Mouse (Mus musculus): ENCODE data around the gene Fam69a. TPM values are rescaled to one million over a fixed set of nuclear protein-coding genes. Genes with fewer than 3 reads are reported as not detected.
A peak's percentile ranks its signal among the peaks of the same experiment; 100 is the strongest.
"Not testable (repeated sequence)": the region's sequence is repeated elsewhere in the genome, so short reads cannot be mapped to it uniquely, and the experiment has no call there.

The Fam69a gene
- polyA plus RNA-seq, 1 experiment = 0.94 TPM

DNA sequence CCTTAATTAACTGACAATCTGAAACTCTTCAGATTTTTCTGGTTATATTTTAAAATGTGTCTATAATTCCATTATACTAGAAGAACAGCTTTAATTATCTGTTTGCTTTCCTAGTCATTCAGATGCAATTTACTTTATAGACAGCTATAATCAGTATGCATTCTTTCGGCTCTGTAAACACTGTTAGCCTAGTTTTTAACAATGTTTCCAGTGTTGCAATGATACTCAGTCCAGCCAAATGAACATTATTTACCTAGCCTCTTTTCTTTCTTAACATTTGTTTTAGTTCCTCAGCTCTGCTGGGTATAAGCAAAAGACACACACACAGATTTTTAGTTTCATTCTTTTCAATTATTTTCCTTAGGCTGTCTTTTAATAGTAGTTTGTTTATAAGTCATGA lies 38.0 kb downstream of the Fam69a start:
- TF ChIP-seq GATA1 (IDR thresholded peaks at IDR 0.05; ENCODE audit: borderline replicate concordance, low read length) = no peak
- TF ChIP-seq FLI1 (IDR thresholded peaks at IDR 0.05; ENCODE audit: low read length) = no peak
- no peaks in the 10 kb centered on the region for H3K9me3 ChIP-seq
- H3K36me3 ChIP-seq (replicated peaks; ENCODE audit: low read length) = peaks cover 10% of the 10 kb centered on the region
- no peak overlapping the region for H3K4me3 ChIP-seq (replicated peaks)
- peaks cover 90% of the 10 kb centered on the region for H3K4me1 ChIP-seq
- no peaks in the 10 kb centered on the region for H3K27me3 ChIP-seq (replicated peaks)

- Histone ChIP-seq H3K4me1 (peaks cover 90% of the 10 kb centered on the region), H3K27me3 (replicated peaks) (no peaks in the 10 kb centered on the region), H3K9me3 (no peaks in the 10 kb centered on the region), H3K4me3 (replicated peaks) (no peak overlapping the region), H3K36me3 (replicated peaks; ENCODE audit: low read length) (peaks cover 6% of the 10 kb centered on the region)
- TF ChIP-seq FLI1 (IDR thresholded peaks at IDR 0.05; ENCODE audit: low read length) (no peak), GATA1 (IDR thresholded peaks at IDR 0.05; ENCODE audit: borderline replicate concordance, low read length) (no peak)
These were observed 39.3 kb downstream of the Fam69a start for GRCm38 (mm10) chr5:107947548-107947947.

GRCm38 (mm10) chr5:107946475-107946874 lies 40.4 kb downstream of the Fam69a start:
- TF ChIP-seq GATA1 (IDR thresholded peaks at IDR 0.05; ENCODE audit: borderline replicate concordance, low read length) (no peak), FLI1 (IDR thresholded peaks at IDR 0.05; ENCODE audit: low read length) (no peak)
- Histone ChIP-seq H3K36me3 (replicated peaks; ENCODE audit: low read length) (peaks cover 8% of the 10 kb centered on the region), H3K4me3 (replicated peaks) (peak overlapping the region; percentile 59), H3K4me1 (peaks cover 97% of the 10 kb centered on the region), H3K27me3 (replicated peaks) (no peaks in the 10 kb centered on the region), H3K9me3 (no peaks in the 10 kb centered on the region)

DNA sequence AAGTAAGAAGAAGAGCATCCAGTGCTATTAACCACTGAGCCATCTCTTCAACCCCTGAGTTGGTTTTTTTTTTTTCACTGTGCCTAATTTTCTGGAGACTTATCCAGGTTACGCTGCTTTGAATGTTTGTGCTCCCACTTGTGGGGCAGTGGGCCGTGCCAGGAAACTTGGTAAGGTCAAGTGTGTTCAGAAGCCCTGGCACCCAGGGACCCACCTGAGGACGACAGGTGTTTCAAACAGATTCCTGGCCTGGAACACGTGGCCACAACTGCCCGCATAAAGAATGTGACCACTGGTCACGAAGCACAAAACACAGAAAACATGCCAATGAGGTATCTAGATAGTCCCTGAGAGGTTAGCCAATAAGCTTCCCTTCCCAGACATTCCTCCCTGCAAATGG lies 43.4 kb downstream of the Fam69a start:
- H3K27me3 ChIP-seq (replicated peaks) = no peaks in the 10 kb centered on the region
- peaks cover 6% of the 10 kb centered on the region for H3K36me3 ChIP-seq (replicated peaks; ENCODE audit: low read length)
- no peak for TF ChIP-seq FLI1 (IDR thresholded peaks at IDR 0.05; ENCODE audit: low read length)
- no peak for TF ChIP-seq GATA1 (IDR thresholded peaks at IDR 0.05; ENCODE audit: borderline replicate concordance, low read length)
- H3K4me1 ChIP-seq = peaks cover 88% of the 10 kb centered on the region
- H3K4me3 ChIP-seq (replicated peaks) = no peak overlapping the region
- H3K9me3 ChIP-seq = no peaks in the 10 kb centered on the region

DNA sequence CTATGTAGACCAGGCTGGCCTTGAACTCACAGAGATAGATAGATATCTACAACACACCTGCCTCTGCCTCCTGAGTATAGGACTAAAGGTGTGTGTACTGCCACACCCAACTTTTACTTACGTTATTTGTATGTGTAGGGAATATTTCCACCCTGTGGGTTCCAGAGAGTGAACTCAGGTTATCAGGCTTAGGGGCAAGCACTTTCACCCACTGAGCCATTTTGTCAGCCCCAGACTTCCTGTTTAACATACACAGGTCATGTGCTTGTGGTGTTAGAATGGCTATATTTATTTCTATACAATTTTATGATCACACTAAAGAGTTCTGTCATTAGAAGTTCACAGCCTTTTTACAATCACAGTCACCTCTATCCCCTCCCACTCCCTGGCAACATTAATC lies 43.9 kb downstream of the Fam69a start:
- Histone ChIP-seq H3K9me3 (no peaks in the 10 kb centered on the region), H3K36me3 (replicated peaks; ENCODE audit: low read length) (peaks cover 6% of the 10 kb centered on the region), H3K27me3 (replicated peaks) (no peaks in the 10 kb centered on the region), H3K4me1 (peaks cover 88% of the 10 kb centered on the region), H3K4me3 (replicated peaks) (no peak overlapping the region)
- TF ChIP-seq FLI1 (IDR thresholded peaks at IDR 0.05; ENCODE audit: low read length) (no peak), GATA1 (IDR thresholded peaks at IDR 0.05; ENCODE audit: borderline replicate concordance, low read length) (no peak)

- no peak for TF ChIP-seq FLI1 (IDR thresholded peaks at IDR 0.05; ENCODE audit: low read length)
- TF ChIP-seq GATA1 (IDR thresholded peaks at IDR 0.05; ENCODE audit: borderline replicate concordance, low read length) = no peak
- H3K4me3 ChIP-seq (replicated peaks) = no peak overlapping the region
These were observed 45.7 kb downstream of the Fam69a start for GRCm38 (mm10) chr5:107941222-107941621.

DNA sequence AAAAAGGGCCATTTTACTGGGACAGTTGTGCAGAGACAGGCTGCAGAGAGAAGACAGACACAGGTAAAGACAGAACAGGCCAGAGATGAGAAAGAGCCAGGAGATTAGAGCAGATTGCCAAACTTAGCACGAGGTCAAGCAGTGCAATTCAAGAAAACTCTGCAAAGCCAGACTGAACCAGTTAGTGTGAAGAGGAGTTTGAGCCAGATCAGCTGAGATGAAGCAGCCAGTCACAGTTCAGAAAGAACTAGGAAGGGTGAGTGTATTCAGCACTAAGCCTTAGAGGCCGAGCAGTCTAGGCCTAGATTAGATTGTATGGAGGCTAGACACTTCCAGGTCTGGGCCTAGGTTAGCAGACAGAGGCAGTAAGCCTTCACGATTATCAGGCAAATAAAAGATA lies 47.2 kb downstream of the Fam69a start:
- Histone ChIP-seq H3K4me3 (replicated peaks) (no peak overlapping the region), H3K4me1 (peaks cover 63% of the 10 kb centered on the region), H3K27me3 (replicated peaks) (no peaks in the 10 kb centered on the region), H3K36me3 (replicated peaks; ENCODE audit: low read length) (peaks cover 3% of the 10 kb centered on the region), H3K9me3 (no peaks in the 10 kb centered on the region)
- TF ChIP-seq FLI1 (IDR thresholded peaks at IDR 0.05; ENCODE audit: low read length) (no peak), GATA1 (IDR thresholded peaks at IDR 0.05; ENCODE audit: borderline replicate concordance, low read length) (no peak)

More at GRCm38 (mm10) chr5:107941222-107941621, 45.7 kb downstream of the Fam69a start:
- H3K36me3 ChIP-seq (replicated peaks; ENCODE audit: low read length) = peaks cover 6% of the 10 kb centered on the region
- H3K9me3 ChIP-seq = no peaks in the 10 kb centered on the region
- no peaks in the 10 kb centered on the region for H3K27me3 ChIP-seq (replicated peaks)
- H3K4me1 ChIP-seq = peaks cover 71% of the 10 kb centered on the region

DNA sequence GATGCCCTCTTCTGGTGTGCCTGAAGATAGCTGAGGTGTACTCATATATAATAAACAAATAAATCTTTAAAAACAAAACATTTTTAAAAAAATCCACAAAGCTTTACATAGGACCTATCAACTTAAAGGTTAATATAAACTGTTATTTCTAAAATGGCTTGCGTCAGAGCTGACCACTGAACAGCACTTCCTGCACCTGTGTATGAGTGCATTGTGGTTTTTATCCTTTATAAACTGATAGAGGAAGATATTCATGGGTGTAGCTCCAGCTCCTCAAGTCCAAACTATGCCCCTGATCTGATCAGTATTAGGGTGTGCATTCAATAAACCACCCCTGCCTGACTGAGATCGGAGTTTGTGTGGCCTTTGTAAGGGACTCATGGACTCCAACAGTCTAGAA lies 48.0 kb downstream of the Fam69a start:
- H3K4me3 ChIP-seq (replicated peaks) = no peak overlapping the region
- TF ChIP-seq FLI1 (IDR thresholded peaks at IDR 0.05; ENCODE audit: low read length) (no peak), GATA1 (IDR thresholded peaks at IDR 0.05; ENCODE audit: borderline replicate concordance, low read length) (no peak)
- H3K27me3 ChIP-seq (replicated peaks) = no peaks in the 10 kb centered on the region
- H3K4me1 ChIP-seq = peaks cover 62% of the 10 kb centered on the region
- H3K36me3 ChIP-seq (replicated peaks; ENCODE audit: low read length) = peaks cover 3% of the 10 kb centered on the region
- H3K9me3 ChIP-seq = no peaks in the 10 kb centered on the region

- H3K4me1 ChIP-seq = peaks cover 62% of the 10 kb centered on the region
- not testable (repeated sequence) for H3K36me3 ChIP-seq (replicated peaks; ENCODE audit: low read length); H3K27me3 ChIP-seq (replicated peaks); H3K9me3 ChIP-seq; H3K4me3 ChIP-seq (replicated peaks)
These were observed 48.4 kb downstream of the Fam69a start for GRCm38 (mm10) chr5:107938483-107938882.

DNA sequence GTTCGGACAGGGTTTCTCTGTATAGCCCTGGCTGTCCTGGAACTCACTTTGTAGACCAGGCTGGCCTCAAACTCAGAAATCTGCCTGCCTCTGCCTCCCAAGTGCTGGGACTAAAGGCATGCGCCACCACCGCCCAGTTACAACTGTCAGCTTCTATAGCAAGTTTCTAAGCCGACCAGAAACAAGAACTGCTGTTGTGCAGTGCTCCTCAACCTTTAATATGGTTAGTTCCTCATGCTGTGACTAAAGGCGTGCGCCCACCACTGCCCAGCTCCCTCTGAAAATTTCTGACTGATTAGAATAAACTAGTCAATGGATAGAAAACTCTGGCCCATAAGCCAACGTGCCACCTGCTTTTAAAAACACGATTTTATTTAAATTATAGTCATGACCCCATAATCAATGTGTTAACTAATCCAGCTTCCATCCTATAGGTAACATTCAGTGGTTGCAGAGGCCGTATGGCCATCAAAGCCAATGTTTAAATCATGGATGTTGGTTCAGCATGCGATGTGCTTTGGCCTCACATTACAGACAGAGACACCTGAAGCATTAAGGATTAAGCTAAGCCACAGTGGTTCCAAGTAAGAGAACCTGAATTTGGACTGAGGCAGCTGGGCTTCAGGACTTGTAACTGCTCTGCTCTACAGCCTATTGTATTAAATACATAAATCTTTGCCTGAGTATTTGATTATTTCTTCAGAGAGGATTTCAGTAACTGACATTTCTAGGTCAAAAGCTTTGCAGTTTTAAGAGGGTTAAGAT lies 50.1 kb downstream of the Fam69a start:
- Histone ChIP-seq H3K36me3 (replicated peaks; ENCODE audit: low read length) (peaks cover 1% of the 10 kb centered on the region), H3K27me3 (replicated peaks) (no peaks in the 10 kb centered on the region), H3K4me3 (replicated peaks) (no peak overlapping the region), H3K9me3 (no peaks in the 10 kb centered on the region), H3K4me1 (peaks cover 61% of the 10 kb centered on the region)
- TF ChIP-seq GATA1 (IDR thresholded peaks at IDR 0.05; ENCODE audit: borderline replicate concordance, low read length) = no peak
- no peak for TF ChIP-seq FLI1 (IDR thresholded peaks at IDR 0.05; ENCODE audit: low read length)
